Mouse (Mus musculus) megakaryocyte, embryonic 14.5 days (primary cell): ENCODE measurements around the gene Smug1.

ENCODE experiments used
- FLI1 ChIP-seq: IDR thresholded peaks from 2 replicates; pipeline ENCODE4 v1.6.1; 2012; ENCODE audit warnings: low read length, inconsistent platforms, mixed read lengths
- GATA1 ChIP-seq: IDR thresholded peaks from 3 replicates; pipeline ENCODE4 v1.6.1; 2012; ENCODE audit warnings: mixed read lengths, low read length, inconsistent platforms, borderline replicate concordance

- TF ChIP-seq GATA1: no peak
- no peak for TF ChIP-seq FLI1
Observed at GRCm38 (mm10) chr15:103178137-103178536, 11.2 kb upstream of the Smug1 start.
